Mouse (Mus musculus): ENCODE results near the gene Fhod1.

- no peak for TF ChIP-seq CEBPB (IDR thresholded peaks at IDR 0.05; ENCODE audit: insufficient read depth, poor library complexity, severe bottlenecking)
- no peak for TF ChIP-seq MYOG (IDR thresholded peaks at IDR 0.05; ENCODE audit: control insufficient read depth in 1 of 3, insufficient read depth in 1 of 3, insufficient read length in 2 of 3, low read depth in 2 of 3)
- no peak for TF ChIP-seq POLR2A (IDR thresholded peaks at IDR 0.05; ENCODE audit: insufficient read length, low read depth)
- no peak for TF ChIP-seq E2F4 (IDR thresholded peaks at IDR 0.05; ENCODE audit: insufficient read depth)
- no peak for TF ChIP-seq MAX (IDR thresholded peaks at IDR 0.05; ENCODE audit: low read depth)
- TF ChIP-seq TCF12 (IDR thresholded peaks at IDR 0.05; ENCODE audit: insufficient read depth, poor library complexity, severe bottlenecking): no peak
- TF ChIP-seq REST (IDR thresholded peaks at IDR 0.05; ENCODE audit: insufficient read depth, insufficient read length): no peak
- no peak for TF ChIP-seq POLR2AphosphoS2 (IDR thresholded peaks at IDR 0.05; ENCODE audit: insufficient read length, low read depth)
- no peak for TF ChIP-seq USF1 (IDR thresholded peaks at IDR 0.05; ENCODE audit: low read depth)
- no peak for TF ChIP-seq MYOD1 (IDR thresholded peaks at IDR 0.05; ENCODE audit: control insufficient read depth in 1 of 3, insufficient read length in 2 of 3, low read depth in 2 of 3)
Observed at GRCm38 (mm10) chr8:105282239-105282638, 65.5 kb downstream of the Fhod1 start.
